Mouse (Mus musculus): ENCODE data around the gene Eif3f. TPM values are rescaled to one million over a fixed set of nuclear protein-coding genes. Genes with fewer than 3 reads are reported as not detected.

Gene Eif3f
- 49.2 and 49.4 TPM in 2 replicates for polyA plus RNA-seq (2015; fragmentation: Nextera tagmentation; extraction: Ambion mirVana)

GRCm38 (mm10) chr7:108933794-108934731 lies at the start of gene Eif3f:
Gene Eif3f, plus strand, starts transcription at chr7:108934417.
- Histone ChIP-seq H3K4me2 (ENCODE audit: low read depth, low read length) (peak within 1 kb of the TSS; percentile 95), H3K4me1 (ENCODE audit: control insufficient read depth, insufficient read depth, low read length) (peaks cover 11% of the 10 kb centered on the region), H3K4me3 (ENCODE audit: low read length) (peak within 1 kb of the TSS; percentile 100), H3K9me3 (replicated peaks; ENCODE audit: control insufficient read depth, low read length) (no peaks in the 10 kb centered on the region), H3K9ac (ENCODE audit: low read length) (peak within 1 kb of the TSS; percentile 99), H3K27ac (ENCODE audit: low read length) (peak within 1 kb of the TSS; percentile 85), H3K36me3 (ENCODE audit: control insufficient read depth, insufficient read depth) (peaks cover 21% of the 10 kb centered on the region), H3K27me3 (ENCODE audit: control insufficient read depth, insufficient read depth, low read length) (no peaks in the 10 kb centered on the region)
- 2% methylated on average over 50 of the region's 50 CpGs for WGBS
- ATAC-seq (replicated peaks; ENCODE audit: extremely low read depth, insufficient read depth, low FRiP score), result peak; percentile 96

GRCm38 (mm10) chr7:108884906-108885305 lies 49.3 kb upstream of the Eif3f start, which contains the start of gene Olfr518:
Gene Olfr518, minus strand, starts transcription at chr7:108885006.
- H3K4me2 ChIP-seq (ENCODE audit: low read depth, low read length), result no peak within 1 kb of the TSS
- H3K4me3 ChIP-seq (ENCODE audit: low read length), result no peak within 1 kb of the TSS
- H3K36me3 ChIP-seq (ENCODE audit: control insufficient read depth, insufficient read depth), result no peaks in the 10 kb centered on the region
- H3K9me3 ChIP-seq (replicated peaks; ENCODE audit: control insufficient read depth, low read length), result no peaks in the 10 kb centered on the region
- no peak within 1 kb of the TSS for H3K27ac ChIP-seq (ENCODE audit: low read length)
- H3K4me1 ChIP-seq (ENCODE audit: control insufficient read depth, insufficient read depth, low read length), result no peaks in the 10 kb centered on the region
- ATAC-seq (replicated peaks; ENCODE audit: extremely low read depth, insufficient read depth, low FRiP score), result no peak
- no peak within 1 kb of the TSS for H3K9ac ChIP-seq (ENCODE audit: low read length)
- 65% methylated on average over 4 of the region's 4 CpGs for WGBS
- no peaks in the 10 kb centered on the region for H3K27me3 ChIP-seq (ENCODE audit: control insufficient read depth, insufficient read depth, low read length)

GRCm38 (mm10) chr7:108894320-108894719 lies 39.9 kb upstream of the Eif3f start, which contains the start of gene Olfr519:
Gene Olfr519, minus strand, starts transcription at chr7:108894420.
- ATAC-seq (replicated peaks; ENCODE audit: extremely low read depth, insufficient read depth, low FRiP score), result no peak
- no peak within 1 kb of the TSS for H3K27ac ChIP-seq (ENCODE audit: low read length)
- no peak within 1 kb of the TSS for H3K9ac ChIP-seq (ENCODE audit: low read length)
- H3K4me3 ChIP-seq (ENCODE audit: low read length), result no peak within 1 kb of the TSS
- no peaks in the 10 kb centered on the region for H3K36me3 ChIP-seq (ENCODE audit: control insufficient read depth, insufficient read depth)
- H3K9me3 ChIP-seq (replicated peaks; ENCODE audit: control insufficient read depth, low read length), result no peaks in the 10 kb centered on the region
- 67% methylated on average over 5 of the region's 5 CpGs for WGBS
- H3K4me2 ChIP-seq (ENCODE audit: low read depth, low read length), result no peak within 1 kb of the TSS
- H3K27me3 ChIP-seq (ENCODE audit: control insufficient read depth, insufficient read depth, low read length), result no peaks in the 10 kb centered on the region
- H3K4me1 ChIP-seq (ENCODE audit: control insufficient read depth, insufficient read depth, low read length), result no peaks in the 10 kb centered on the region

GRCm38 (mm10) chr7:108903969-108904368 lies 30.2 kb upstream of the Eif3f start:
- Histone ChIP-seq H3K4me2 (ENCODE audit: low read depth, low read length) (no peak overlapping the region), H3K9me3 (replicated peaks; ENCODE audit: control insufficient read depth, low read length) (no peaks in the 10 kb centered on the region), H3K4me1 (ENCODE audit: control insufficient read depth, insufficient read depth, low read length) (no peaks in the 10 kb centered on the region), H3K9ac (ENCODE audit: low read length) (no peak overlapping the region), H3K27ac (ENCODE audit: low read length) (no peak overlapping the region), H3K27me3 (ENCODE audit: control insufficient read depth, insufficient read depth, low read length) (no peaks in the 10 kb centered on the region), H3K4me3 (ENCODE audit: low read length) (no peak overlapping the region), H3K36me3 (ENCODE audit: control insufficient read depth, insufficient read depth) (no peaks in the 10 kb centered on the region)
- ATAC-seq (replicated peaks; ENCODE audit: extremely low read depth, insufficient read depth, low FRiP score), result no peak
- 72% methylated on average over 2 of the region's 2 CpGs for WGBS

GRCm38 (mm10) chr7:108927043-108927442 lies 7.2 kb upstream of the Eif3f start:
- Histone ChIP-seq H3K36me3 (ENCODE audit: control insufficient read depth, insufficient read depth) (peaks cover 14% of the 10 kb centered on the region), H3K4me3 (ENCODE audit: low read length) (no peak overlapping the region), H3K9ac (ENCODE audit: low read length) (no peak overlapping the region), H3K9me3 (replicated peaks; ENCODE audit: control insufficient read depth, low read length) (no peaks in the 10 kb centered on the region), H3K27ac (ENCODE audit: low read length) (no peak overlapping the region), H3K27me3 (ENCODE audit: control insufficient read depth, insufficient read depth, low read length) (no peaks in the 10 kb centered on the region), H3K4me1 (ENCODE audit: control insufficient read depth, insufficient read depth, low read length) (0 out of 2 replicates have a peak, but pooled peaks cover 2% of the 10 kb centered on the region), H3K4me2 (ENCODE audit: low read depth, low read length) (no peak overlapping the region)
- no peak for ATAC-seq (replicated peaks; ENCODE audit: extremely low read depth, insufficient read depth, low FRiP score)
- 53% methylated on average over 4 of the region's 4 CpGs for WGBS

- Histone ChIP-seq H3K4me1 (ENCODE audit: control insufficient read depth, insufficient read depth, low read length) (0 out of 2 replicates have a peak, but pooled peaks cover 2% of the 10 kb centered on the region), H3K27me3 (ENCODE audit: control insufficient read depth, insufficient read depth, low read length) (no peaks in the 10 kb centered on the region), H3K4me2 (ENCODE audit: low read depth, low read length) (peak overlapping the region; percentile 64), H3K4me3 (ENCODE audit: low read length) (peak overlapping the region; percentile 51), H3K27ac (ENCODE audit: low read length) (peak overlapping the region; percentile 61), H3K36me3 (ENCODE audit: control insufficient read depth, insufficient read depth) (peaks cover 14% of the 10 kb centered on the region), H3K9me3 (replicated peaks; ENCODE audit: control insufficient read depth, low read length) (no peaks in the 10 kb centered on the region), H3K9ac (ENCODE audit: low read length) (no peak overlapping the region)
- ATAC-seq (replicated peaks; ENCODE audit: extremely low read depth, insufficient read depth, low FRiP score), result no peak
- WGBS, result 59% methylated on average over 11 of the region's 11 CpGs
These were observed 5.7 kb upstream of the Eif3f start for GRCm38 (mm10) chr7:108928280-108929188.

- peak within 1 kb of the TSS; percentile 85 for H3K27ac ChIP-seq (ENCODE audit: low read length)
- peaks cover 3% of the 10 kb centered on the region for H3K4me1 ChIP-seq (ENCODE audit: control insufficient read depth, insufficient read depth, low read length)
- 30% methylated on average over 6 of the region's 6 CpGs for WGBS
- H3K9ac ChIP-seq (ENCODE audit: low read length), result peak within 1 kb of the TSS; percentile 57
- peak within 1 kb of the TSS; percentile 51 for H3K4me3 ChIP-seq (ENCODE audit: low read length)
- H3K9me3 ChIP-seq (replicated peaks; ENCODE audit: control insufficient read depth, low read length), result no peaks in the 10 kb centered on the region
- peaks cover 9% of the 10 kb centered on the region for H3K36me3 ChIP-seq (ENCODE audit: control insufficient read depth, insufficient read depth)
- H3K27me3 ChIP-seq (ENCODE audit: control insufficient read depth, insufficient read depth, low read length), result no peaks in the 10 kb centered on the region
- ATAC-seq (replicated peaks; ENCODE audit: extremely low read depth, insufficient read depth, low FRiP score), result 0 out of 2 replicates have a peak, but pooled peaks have one; percentile 37
- H3K4me2 ChIP-seq (ENCODE audit: low read depth, low read length), result peak within 1 kb of the TSS; percentile 64
These were observed 4.4 kb upstream of the Eif3f start, which contains the start of gene Nlrp10 for GRCm38 (mm10) chr7:108929726-108930393. Gene Nlrp10, minus strand, starts transcription at chr7:108930178.

GRCm38 (mm10) chr7:108934836-108935235 lies 619 bp downstream of the Eif3f start:
- peak overlapping the region; percentile 95 for H3K4me2 ChIP-seq (ENCODE audit: low read depth, low read length)
- H3K4me1 ChIP-seq (ENCODE audit: control insufficient read depth, insufficient read depth, low read length), result peaks cover 11% of the 10 kb centered on the region
- peaks cover 26% of the 10 kb centered on the region for H3K36me3 ChIP-seq (ENCODE audit: control insufficient read depth, insufficient read depth)
- H3K27me3 ChIP-seq (ENCODE audit: control insufficient read depth, insufficient read depth, low read length), result no peaks in the 10 kb centered on the region
- H3K9ac ChIP-seq (ENCODE audit: low read length), result peak overlapping the region; percentile 99
- H3K4me3 ChIP-seq (ENCODE audit: low read length), result peak overlapping the region; percentile 100
- 5% methylated on average over 8 of the region's 8 CpGs for WGBS
- H3K27ac ChIP-seq (ENCODE audit: low read length), result peak overlapping the region; percentile 85; the same call in 1 of the 2 replicates
- no peaks in the 10 kb centered on the region for H3K9me3 ChIP-seq (replicated peaks; ENCODE audit: control insufficient read depth, low read length)
- no peak for ATAC-seq (replicated peaks; ENCODE audit: extremely low read depth, insufficient read depth, low FRiP score)

Data from heart, embryonic 16.5 days (tissue).